ENCODE assay signal across 8 mouse cellular contexts in genomic region chr6:108065583-108065982, GRCm38 (mm10). TPM values are rescaled to one million over a fixed set of nuclear protein-coding genes. Genes with fewer than 3 reads are reported as not detected.
DNase-seq lines count a peak whose midpoint lies in the region; ATAC-seq lines count a peak whose summit lies in the region.

No protein-coding gene starts in this region.

- H3K4me3 ChIP-seq in embryonic facial prominence, embryonic 10.5 days, result peak overlapping the region; percentile 71
- H3K4me3 ChIP-seq in heart, embryonic 12.5 days, result peak overlapping the region; percentile 61
- peak overlapping the region; percentile 69 for H3K4me3 ChIP-seq in liver, embryonic 16.5 days (ENCODE audit: low read depth, low read length)
- peak overlapping the region; percentile 57 for H3K4me3 ChIP-seq in neural tube, embryonic 15.5 days (replicated peaks)

- H3K4me2 ChIP-seq in heart, embryonic 12.5 days, result peak overlapping the region; percentile 72
- peak overlapping the region; percentile 80 for H3K4me2 ChIP-seq in liver, embryonic 16.5 days (ENCODE audit: low read depth, low read length)
- H3K4me2 ChIP-seq in neural tube, embryonic 15.5 days, result peak overlapping the region; percentile 58

- H3K36me3 ChIP-seq in embryonic facial prominence, embryonic 10.5 days (replicated peaks), result no peaks in the 10 kb centered on the region
- H3K36me3 ChIP-seq in heart, embryonic 12.5 days, result no peaks in the 10 kb centered on the region
- H3K36me3 ChIP-seq in liver, embryonic 16.5 days (ENCODE audit: control insufficient read depth, insufficient read depth), result no peaks in the 10 kb centered on the region
- no peaks in the 10 kb centered on the region for H3K36me3 ChIP-seq in neural tube, embryonic 15.5 days

- peak overlapping the region; percentile 50; the same call in 1 of the 2 replicates for H3K9ac ChIP-seq in heart, embryonic 12.5 days
- H3K9ac ChIP-seq in liver, embryonic 16.5 days (ENCODE audit: low read depth, low read length), result peak overlapping the region; percentile 39
- peak overlapping the region; percentile 62 for H3K9ac ChIP-seq in neural tube, embryonic 15.5 days (replicated peaks)

- H3K9me3 ChIP-seq in embryonic facial prominence, embryonic 10.5 days, result no peaks in the 10 kb centered on the region
- no peaks in the 10 kb centered on the region for H3K9me3 ChIP-seq in heart, embryonic 12.5 days (replicated peaks)
- H3K9me3 ChIP-seq in liver, embryonic 16.5 days (replicated peaks; ENCODE audit: control insufficient read depth, low read length), result no peaks in the 10 kb centered on the region
- H3K9me3 ChIP-seq in neural tube, embryonic 15.5 days (replicated peaks), result no peaks in the 10 kb centered on the region

- 0 out of 2 replicates have a peak, but pooled peaks cover 6% of the 10 kb centered on the region for H3K4me1 ChIP-seq in embryonic facial prominence, embryonic 10.5 days
- H3K4me1 ChIP-seq in heart, embryonic 12.5 days (replicated peaks), result no peaks in the 10 kb centered on the region
- H3K4me1 ChIP-seq in liver, embryonic 16.5 days (ENCODE audit: control insufficient read depth, low read depth, low read length), result peaks cover 2% of the 10 kb centered on the region; the same call in 1 of the 2 replicates
- H3K4me1 ChIP-seq in neural tube, embryonic 15.5 days, result no peaks in the 10 kb centered on the region

- ATAC-seq in heart, embryonic 12.5 days (ENCODE audit: insufficient number of reproducible peaks, low FRiP score), result no peak; the same call in 1 of the 2 replicates
- ATAC-seq in liver, embryonic 16.5 days (ENCODE audit: low read depth), result peak; percentile 27
- no peak for ATAC-seq in neural tube, embryonic 15.5 days (ENCODE audit: low FRiP score)

- no peaks in the 10 kb centered on the region for H3K27me3 ChIP-seq in embryonic facial prominence, embryonic 10.5 days (replicated peaks; ENCODE audit: low read depth, poor library complexity, severe bottlenecking)
- H3K27me3 ChIP-seq in heart, embryonic 12.5 days (replicated peaks), result no peaks in the 10 kb centered on the region
- H3K27me3 ChIP-seq in liver, embryonic 16.5 days (ENCODE audit: control insufficient read depth, insufficient read depth, low read depth, low read length), result no peaks in the 10 kb centered on the region
- no peaks in the 10 kb centered on the region for H3K27me3 ChIP-seq in neural tube, embryonic 15.5 days (replicated peaks)

- H3K27ac ChIP-seq in embryonic facial prominence, embryonic 10.5 days (replicated peaks), result peak overlapping the region; percentile 93
- peak overlapping the region; percentile 65 for H3K27ac ChIP-seq in heart, embryonic 12.5 days (ENCODE audit: poor library complexity, severe bottlenecking)
- no peak overlapping the region for H3K27ac ChIP-seq in liver, embryonic 16.5 days (ENCODE audit: low read length)
- H3K27ac ChIP-seq in neural tube, embryonic 15.5 days (replicated peaks), result peak overlapping the region; percentile 92

- WGBS in embryonic facial prominence, embryonic 10.5 days, result 12% methylated on average over 6 of the region's 6 CpGs
- 7% methylated on average over 6 of the region's 6 CpGs for WGBS in heart, embryonic 12.5 days
- WGBS in liver, embryonic 16.5 days (ENCODE audit: insufficient replicate concordance), result 3% methylated on average over 6 of the region's 6 CpGs
- 9% methylated on average over 6 of the region's 6 CpGs for WGBS in neural tube, embryonic 15.5 days

- DNase-seq in CD8-positive naive resting alpha-beta T cell, adult 2 months (ENCODE audit: low read depth in 2 of 2, low spot score in 2 of 2), result peak; percentile 47 to 68
- peak; percentile 67 for DNase-seq in adrenal gland, postnatal 25 days
- peak; percentile 78 for DNase-seq in embryonic facial prominence, embryonic 10.5 days (ENCODE audit: low spot score)
- DNase-seq in kidney, postnatal 36 days, result peak; percentile 89 to 90
- DNase-seq in thymus, postnatal 10 days (ENCODE audit: low spot score in 2 of 2), result peak; percentile 75 to 84

RNA-seq across cellular contexts. Expression of gene Setmar, which starts 0.7 kb away (rescaled TPM):
- 6.3 and 7.7 TPM in 2 replicates for total RNA-seq in adrenal gland, postnatal 25 days (2021)
- polyA plus RNA-seq in embryonic facial prominence, embryonic 10.5 days (2016; fragmentation: Nextera tagmentation; extraction: Ambion mirVana), result 5.6 and 6.4 TPM in 2 replicates
- 5.6 and 6.2 TPM in 2 replicates for polyA plus RNA-seq in heart, embryonic 12.5 days (2016; fragmentation: Nextera tagmentation; extraction: Ambion mirVana)
- 1.5 and 1.8 TPM in 2 replicates for polyA plus RNA-seq in liver, embryonic 16.5 days (2015; fragmentation: Nextera tagmentation; extraction: Ambion mirVana)
- 4.1 and 5.4 TPM in 2 replicates for polyA plus RNA-seq in neural tube, embryonic 15.5 days (2015; fragmentation: Nextera tagmentation; extraction: Ambion mirVana)
